Mouse (Mus musculus): ENCODE data around the gene Gm21988.

Gm21988 gene

GRCm38 (mm10) chr11:70236717-70237116 lies 2.9 kb downstream of the Gm21988 start:
- no peak for DNase-seq (ENCODE audit: low read depth, low spot score)

DNA sequence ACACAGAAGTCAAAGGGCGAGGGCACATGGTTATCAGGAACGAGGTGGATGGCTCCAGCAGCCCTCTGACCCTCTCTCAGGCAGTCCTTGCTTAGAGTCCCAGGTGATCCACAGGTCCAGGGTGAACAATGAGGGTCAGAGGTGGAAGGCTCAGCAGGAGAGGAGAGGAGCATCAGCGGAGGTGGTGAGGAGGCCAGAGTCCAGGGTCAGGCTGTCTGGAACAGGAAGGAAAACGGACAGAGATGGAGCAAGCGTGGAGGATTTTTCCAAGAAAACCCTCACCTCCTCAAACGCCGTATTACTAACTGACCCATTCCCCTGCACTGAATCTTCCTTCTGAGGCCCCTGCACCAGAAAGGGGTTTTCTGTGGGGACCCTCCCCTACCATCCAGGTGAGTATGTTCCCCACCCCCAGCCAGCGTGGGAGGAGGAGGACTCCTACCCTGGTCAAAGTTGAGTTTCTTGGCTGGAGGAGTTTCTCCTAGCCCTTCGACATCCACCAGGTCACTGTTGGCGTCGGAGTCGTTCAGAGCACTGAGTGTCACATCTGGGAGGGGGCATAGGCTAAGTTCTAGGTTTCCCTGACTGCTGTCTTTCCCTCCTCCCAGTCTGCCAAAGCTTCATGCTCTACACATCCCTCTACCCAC lies 4.3 kb downstream of the Gm21988 start:
- DNase-seq (ENCODE audit: low read depth, low spot score), result no peak

- no peak for DNase-seq (ENCODE audit: low read depth, low spot score)
Observed at GRCm38 (mm10) chr11:70234497-70234896, 5.1 kb downstream of the Gm21988 start.

GRCm38 (mm10) chr11:70234037-70234436 lies 5.6 kb downstream of the Gm21988 start:
- DNase-seq (ENCODE audit: low read depth, low spot score), result no peak

DNA sequence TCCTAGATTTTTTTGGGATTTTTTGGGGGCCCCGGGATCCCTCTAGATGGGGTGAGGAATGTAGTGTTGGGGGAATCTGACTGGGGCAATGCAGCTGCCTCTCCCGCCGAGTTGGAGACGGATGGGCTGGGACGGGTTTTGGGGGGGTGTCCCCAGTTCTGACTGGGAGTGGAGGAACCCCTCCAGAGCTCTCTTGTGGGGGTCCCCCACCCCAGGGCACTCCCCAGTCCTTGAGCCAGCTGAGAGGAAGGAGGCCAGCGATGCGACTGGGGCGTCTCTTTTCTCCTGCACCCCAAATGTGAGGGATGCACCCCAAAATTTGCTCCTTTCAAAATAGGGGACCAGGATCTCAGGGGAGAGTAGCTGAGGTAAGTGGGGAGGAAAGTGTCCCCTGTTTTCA lies 6.6 kb downstream of the Gm21988 start:
- no peak for DNase-seq (ENCODE audit: low read depth, low spot score)

DNA sequence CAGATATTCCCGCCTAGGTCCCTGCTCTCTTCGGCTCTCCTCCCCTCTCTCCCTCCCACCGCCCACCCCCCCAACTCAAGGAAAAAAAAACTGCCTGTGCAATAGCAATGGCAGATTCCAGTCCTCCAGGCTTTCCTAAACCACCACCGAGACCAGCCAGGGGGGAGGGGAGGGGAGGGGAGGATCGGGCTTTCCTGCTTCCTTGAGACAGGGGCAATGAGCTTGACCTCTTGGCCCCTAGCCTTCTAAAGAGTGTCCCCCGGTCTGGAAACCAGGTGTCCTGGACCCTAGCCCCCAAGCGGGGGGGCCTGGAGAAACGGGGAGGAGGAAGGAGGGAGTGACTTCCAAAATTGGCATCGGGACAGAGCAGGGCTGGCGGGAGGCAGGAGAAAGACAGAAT lies 7.1 kb downstream of the Gm21988 start:
- DNase-seq (ENCODE audit: low read depth, low spot score), result peak; percentile 68

- DNase-seq (ENCODE audit: low read depth, low spot score), result peak; percentile 88
Observed at GRCm38 (mm10) chr11:70230239-70230727, 9.3 kb downstream of the Gm21988 start.

GRCm38 (mm10) chr11:70229260-70230010 lies 10.2 kb downstream of the Gm21988 start, which contains the start of gene Bcl6b:
TSS of gene Bcl6b (minus strand) at chr11:70229798.
- DNase-seq (ENCODE audit: low read depth, low spot score), result no peak

GRCm38 (mm10) chr11:70228828-70229227 lies 10.8 kb downstream of the Gm21988 start:
- peak; percentile 87 for DNase-seq (ENCODE audit: low read depth, low spot score)

DNA sequence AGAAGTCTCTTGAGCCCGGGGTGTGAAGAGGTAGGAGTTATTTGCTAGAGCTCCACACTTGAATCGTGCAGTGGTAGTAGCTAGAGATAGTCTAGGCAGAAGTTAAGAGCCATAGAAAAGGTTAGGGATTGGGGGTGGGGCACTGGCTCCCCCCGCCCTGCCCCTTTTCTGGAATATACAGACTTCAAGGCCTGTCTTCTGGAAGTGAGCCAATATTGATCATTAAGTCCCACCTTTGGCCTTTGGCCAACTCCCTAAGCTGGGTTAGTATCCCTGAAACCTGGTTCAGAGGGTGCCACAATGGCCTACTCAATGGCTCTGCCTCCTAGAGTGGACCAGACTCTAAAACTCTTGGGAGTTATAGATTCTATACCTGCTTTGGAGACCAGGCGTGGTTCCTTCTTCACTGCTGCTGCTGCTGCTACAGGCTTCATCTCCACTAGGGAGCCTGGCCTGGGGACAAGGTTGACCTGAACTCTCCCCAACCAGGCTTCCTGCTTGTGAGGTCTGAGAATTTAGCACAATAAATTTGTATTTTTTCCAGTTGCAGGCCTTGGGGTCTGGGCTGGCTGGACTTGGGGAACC lies 11.9 kb downstream of the Gm21988 start:
- DNase-seq (ENCODE audit: low read depth, low spot score), result no peak

- no peak for DNase-seq (ENCODE audit: low read depth, low spot score)
Observed at GRCm38 (mm10) chr11:70227126-70227525, 12.5 kb downstream of the Gm21988 start.

- DNase-seq (ENCODE audit: low read depth, low spot score), result no peak
Observed at GRCm38 (mm10) chr11:70226602-70226890, 13.1 kb downstream of the Gm21988 start.

- DNase-seq (ENCODE audit: low read depth, low spot score), result no peak
Observed at GRCm38 (mm10) chr11:70225798-70226601, 13.6 kb downstream of the Gm21988 start.

GRCm38 (mm10) chr11:70223724-70224123 lies 15.9 kb downstream of the Gm21988 start:
- no peak for DNase-seq (ENCODE audit: low read depth, low spot score)

DNA sequence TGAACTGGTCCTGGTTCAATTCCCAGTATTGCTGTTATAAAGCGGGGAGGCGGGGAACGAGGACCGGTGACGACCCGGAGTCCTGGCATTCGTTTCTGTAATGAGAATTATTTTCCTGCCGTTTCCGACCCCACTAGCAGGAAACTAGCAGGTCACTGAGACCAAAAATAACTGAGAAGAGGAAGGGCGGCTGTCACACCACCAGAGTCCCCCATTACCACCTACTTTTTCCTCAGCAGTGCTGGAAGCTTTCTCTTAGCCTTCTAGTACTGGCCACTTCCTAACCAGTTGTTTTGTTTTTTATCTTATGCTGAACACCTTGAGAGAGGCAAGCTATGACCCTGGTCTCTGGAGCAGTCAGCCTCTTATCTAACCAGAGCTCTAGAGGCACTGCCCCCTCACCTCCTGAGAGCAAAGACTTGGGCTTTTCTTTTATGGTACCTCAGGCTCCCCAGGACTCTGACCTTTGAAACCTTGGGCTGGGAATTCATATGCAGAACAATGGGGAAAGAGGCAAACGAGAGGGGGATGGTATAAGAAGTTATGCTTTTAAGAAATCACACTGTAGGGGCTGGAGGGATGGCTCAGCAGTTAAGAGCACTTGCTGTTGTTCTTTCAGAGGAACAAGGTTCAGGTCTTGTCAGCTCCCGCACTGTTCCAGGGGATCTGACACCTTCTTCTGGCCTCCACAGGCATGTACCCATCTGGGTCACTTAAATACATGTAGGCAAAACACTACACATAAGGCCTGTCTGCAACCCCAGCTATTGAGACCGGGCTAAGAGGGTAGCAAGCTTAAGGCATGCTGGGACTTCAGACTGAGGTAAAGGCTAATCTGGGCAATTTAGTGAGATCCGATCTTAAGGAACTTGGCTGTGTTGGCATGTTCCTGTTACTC lies 17.8 kb downstream of the Gm21988 start:
- no peak for DNase-seq (ENCODE audit: low read depth, low spot score)

GRCm38 (mm10) chr11:70220731-70221602 lies 18.7 kb downstream of the Gm21988 start, which contains the start of gene Slc16a13:
TSS of gene Slc16a13 (minus strand) at chr11:70221064.
- DNase-seq (ENCODE audit: low read depth, low spot score), result peak; percentile 96

DNA sequence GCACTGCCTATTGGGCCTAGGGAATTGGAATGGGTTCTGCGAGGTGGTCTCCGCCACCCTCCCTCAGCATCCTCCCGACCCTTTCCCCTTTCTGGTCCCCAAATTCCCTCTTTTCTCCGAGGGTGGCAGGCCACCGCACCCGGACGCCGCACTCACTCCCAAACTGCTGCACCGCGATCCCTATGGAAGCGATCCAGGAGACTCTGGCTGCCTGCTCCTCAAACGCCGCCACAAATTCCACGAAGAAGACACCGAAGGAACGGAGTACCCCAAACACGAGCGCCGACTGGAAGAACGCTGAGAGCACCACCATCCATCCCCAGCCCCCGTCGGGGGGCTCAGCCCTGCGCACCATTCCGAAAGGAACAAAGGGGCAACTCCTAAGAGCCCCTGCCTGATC lies 19.3 kb downstream of the Gm21988 start:
- DNase-seq (ENCODE audit: low read depth, low spot score), result no peak

DNA sequence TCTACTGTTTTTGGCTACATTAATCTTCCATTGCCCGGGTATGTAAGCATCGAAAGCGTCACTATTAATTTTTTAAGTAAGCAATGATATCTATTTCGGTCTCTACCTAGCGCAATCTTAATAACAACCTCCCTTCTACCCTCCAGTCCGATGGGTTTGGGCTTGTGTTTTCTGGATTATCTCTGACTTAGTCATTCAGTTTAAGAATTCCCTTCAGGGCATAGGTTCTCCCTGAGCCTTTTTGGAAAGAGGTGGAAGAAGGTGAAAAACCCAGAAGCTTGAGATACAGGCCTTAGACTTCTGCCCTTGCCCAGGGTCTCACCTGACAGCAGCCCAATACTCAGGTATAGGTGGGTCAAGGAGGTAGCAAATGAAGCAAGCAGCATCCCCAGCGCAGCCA lies 19.8 kb downstream of the Gm21988 start:
- no peak for DNase-seq (ENCODE audit: low read depth, low spot score)

GRCm38 (mm10) chr11:70218741-70219470 lies 20.7 kb downstream of the Gm21988 start:
- DNase-seq (ENCODE audit: low read depth, low spot score), result no peak

Measured in mesoderm, embryonic 11.5 days (tissue).